Mouse (Mus musculus) midbrain, embryonic 10.5 days (tissue): ENCODE measurements at regions not wholly inside any gene's neighbourhood (a gene's known extent, or its start where the extent isn't known, plus 50 kb on each side); places are given as distances from the start of the nearest gene placed in this dataset.

ENCODE experiments used
- DNase-seq: peaks from one replicate; pipeline ENCODE4 v3.0.0-alpha.2; 2017; ENCODE audit warnings: low spot score
- H3K27ac ChIP-seq: fragments of 300-500 bp; sonication (generic); replicated peaks from 2 replicates; pipeline ENCODE4 v1.5.1; 2016; ENCODE audit warnings: mild to moderate bottlenecking
- H3K27me3 ChIP-seq: fragments of 300-500 bp; sonication (generic); 2 replicates; pipeline ENCODE4 v1.6.1; 2016; ENCODE audit warnings: low read depth, mild to moderate bottlenecking; ENCODE audit not compliant: poor library complexity, severe bottlenecking
- H3K36me3 ChIP-seq: fragments of 300-500 bp; sonication (generic); 2 replicates; pipeline ENCODE4 v1.6.1; 2016; ENCODE audit warnings: mild to moderate bottlenecking, moderate library complexity
- H3K4me1 ChIP-seq: fragments of 300-500 bp; sonication (generic); 2 replicates; pipeline ENCODE4 v1.6.1; 2016
- H3K4me3 ChIP-seq: fragments of 300-500 bp; sonication (generic); 2 replicates; pipeline ENCODE4 v1.5.1; 2016; ENCODE audit warnings: mild to moderate bottlenecking, moderate library complexity
- H3K9me3 ChIP-seq: fragments of 300-500 bp; sonication (generic); replicated peaks from 2 replicates; pipeline ENCODE4 v1.6.1; 2016; ENCODE audit warnings: mild to moderate bottlenecking
- WGBS: fragments of 180-500 bp; shearing (Covaris S2); methylation state at CpG from one replicate; pipeline ENCODE4 v1.1.7; 2016; 5-methylcytosine and 5-hydroxymethylcytosine counted together

DNA sequence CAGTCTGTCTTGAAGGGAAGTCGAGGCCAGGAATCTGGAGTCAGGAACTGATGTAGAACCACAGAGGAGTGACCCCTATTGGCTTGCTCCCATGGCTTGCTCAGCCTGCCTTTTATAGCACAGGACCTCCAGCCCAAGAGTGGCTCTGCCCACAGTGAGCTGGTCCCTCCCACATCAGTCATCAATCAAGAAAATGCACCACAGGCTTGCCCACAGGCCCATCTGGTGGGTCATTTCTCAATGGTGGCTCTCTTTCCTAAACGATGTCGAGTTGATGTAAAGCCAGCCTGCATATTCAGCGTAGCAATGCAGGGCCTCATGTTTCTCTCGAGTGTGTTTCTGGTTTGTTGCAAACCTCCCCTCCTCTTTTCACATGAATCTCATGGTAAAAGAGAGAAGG, 168.3 kb upstream of the Ubr2 start:
- H3K27me3 ChIP-seq: no peaks in the 10 kb centered on the region
- 77% methylated on average over 5 of the region's 5 CpGs for WGBS
- H3K36me3 ChIP-seq: peaks cover 8% of the 10 kb centered on the region; the same call in 1 of the 2 replicates
- 0 out of 2 replicates have a peak overlapping the region, but pooled peaks have one; percentile 3 for H3K27ac ChIP-seq
- no peak for DNase-seq
- no peak overlapping the region for H3K4me3 ChIP-seq
- no peaks in the 10 kb centered on the region for H3K9me3 ChIP-seq
- peaks cover 21% of the 10 kb centered on the region for H3K4me1 ChIP-seq

DNA sequence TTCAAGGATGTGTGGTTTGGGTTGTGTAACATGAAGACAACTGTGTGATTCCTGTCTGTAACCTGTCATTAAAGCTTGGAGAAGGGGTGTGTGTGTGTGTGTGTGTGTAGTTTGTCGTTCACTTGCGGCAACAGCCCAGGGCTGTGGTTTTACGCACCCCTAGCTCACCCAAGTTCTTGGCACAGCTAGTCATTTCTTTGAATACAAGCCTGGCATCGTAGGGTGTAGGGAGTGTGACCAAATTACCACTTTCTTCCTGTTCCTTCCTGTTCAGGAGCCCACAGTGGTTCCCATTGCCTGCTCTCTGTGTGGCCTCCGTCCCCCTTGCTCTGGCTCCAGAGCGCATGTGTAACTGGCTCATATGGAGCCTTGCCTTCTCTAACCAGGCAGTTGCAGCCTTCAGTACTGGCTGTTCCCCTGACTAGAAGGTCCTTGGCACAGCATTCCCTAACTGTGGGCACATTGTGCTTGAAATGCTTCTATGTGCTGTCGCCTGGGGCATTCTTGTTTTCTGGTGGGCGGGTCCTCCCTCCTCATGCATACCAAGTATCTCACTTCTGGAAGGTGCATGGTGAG, 167.4 kb upstream of the Ubr2 start:
- Histone ChIP-seq H3K4me1 (peaks cover 21% of the 10 kb centered on the region), H3K9me3 (no peaks in the 10 kb centered on the region), H3K4me3 (no peak overlapping the region), H3K27me3 (no peaks in the 10 kb centered on the region), H3K36me3 (peaks cover 10% of the 10 kb centered on the region), H3K27ac (no peak overlapping the region)
- no peak for DNase-seq
- 88% methylated on average over 8 of the region's 8 CpGs for WGBS

DNA sequence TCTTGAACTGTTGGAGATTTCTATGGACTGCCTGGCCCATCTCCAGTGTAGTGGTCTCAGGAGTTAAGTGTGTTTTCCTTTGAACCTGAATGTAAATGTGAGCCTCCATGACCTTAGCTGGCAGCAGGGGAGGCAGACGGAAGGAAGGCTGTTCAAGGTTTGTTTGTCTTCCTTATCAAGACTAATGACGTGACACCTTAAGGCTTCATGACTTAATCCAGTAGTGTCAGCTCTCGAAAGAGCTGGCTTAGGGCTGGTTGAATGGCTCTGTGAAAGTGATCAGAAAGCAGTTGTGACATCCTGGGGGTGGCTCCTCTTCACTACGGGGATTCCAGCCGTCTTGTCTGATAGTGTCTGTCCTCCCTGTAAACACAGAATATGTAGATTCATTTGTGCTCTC, 166.0 kb upstream of the Ubr2 start:
- no peak overlapping the region for H3K27ac ChIP-seq
- WGBS: 64% methylated on average over 5 of the region's 5 CpGs
- no peaks in the 10 kb centered on the region for H3K27me3 ChIP-seq
- H3K4me1 ChIP-seq: peaks cover 12% of the 10 kb centered on the region; the same call in 1 of the 2 replicates
- H3K9me3 ChIP-seq: no peaks in the 10 kb centered on the region
- peaks cover 10% of the 10 kb centered on the region for H3K36me3 ChIP-seq
- DNase-seq: no peak
- H3K4me3 ChIP-seq: no peak overlapping the region

DNA sequence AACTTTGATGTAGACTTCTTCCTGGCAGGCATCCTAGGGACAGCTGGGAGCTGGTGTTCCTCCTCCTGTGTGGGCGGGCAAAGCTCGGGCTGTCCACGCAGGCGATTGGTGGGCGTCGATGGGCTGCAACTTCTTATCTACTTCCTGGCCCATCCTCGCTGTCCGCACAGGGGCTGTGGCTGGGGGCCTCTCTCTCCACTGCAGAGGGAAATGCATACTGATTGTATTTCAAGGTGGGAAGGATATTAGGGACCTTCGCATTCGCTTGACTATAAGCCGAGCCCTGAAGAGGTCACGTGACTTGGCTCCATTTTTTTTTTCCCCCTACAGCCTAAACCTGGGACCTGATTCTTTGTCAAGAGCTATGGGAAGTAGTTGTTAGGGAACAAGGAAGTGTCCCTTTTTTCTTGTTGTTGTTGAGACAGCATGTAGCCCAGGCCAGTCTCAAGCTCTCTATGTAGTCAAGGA, 164.4 kb upstream of the Ubr2 start:
- H3K4me3 ChIP-seq: no peak overlapping the region
- no peak for DNase-seq
- H3K4me1 ChIP-seq: peaks cover 12% of the 10 kb centered on the region; the same call in 1 of the 2 replicates
- no peaks in the 10 kb centered on the region for H3K9me3 ChIP-seq
- H3K27me3 ChIP-seq: no peaks in the 10 kb centered on the region
- peaks cover 14% of the 10 kb centered on the region for H3K36me3 ChIP-seq
- 71% methylated on average over 12 of the region's 12 CpGs for WGBS
- H3K27ac ChIP-seq: no peak overlapping the region

DNA sequence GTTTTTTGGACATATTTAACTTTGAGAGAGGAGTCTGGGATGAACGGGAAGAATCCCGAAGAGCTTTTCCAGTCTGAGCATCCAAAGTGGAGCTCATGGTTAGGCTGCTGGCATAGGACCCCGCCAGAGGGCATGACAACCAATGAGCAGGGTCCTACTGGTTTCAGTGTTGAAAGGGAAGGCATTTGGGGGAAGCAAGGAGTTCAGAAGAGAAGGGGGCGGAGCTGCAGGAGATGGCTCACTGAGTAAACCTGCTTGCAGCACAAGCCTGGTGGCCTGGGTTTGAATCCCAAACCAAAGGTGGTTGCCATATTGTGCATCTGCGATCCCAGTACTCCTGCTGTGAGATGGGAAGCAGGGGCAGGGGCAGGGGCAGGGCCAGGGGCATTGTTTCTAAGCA, 161.4 kb upstream of the Ubr2 start:
- 85% methylated on average over 5 of the region's 5 CpGs for WGBS
- Histone ChIP-seq H3K27ac (no peak overlapping the region), H3K9me3 (no peaks in the 10 kb centered on the region), H3K27me3 (no peaks in the 10 kb centered on the region), H3K36me3 (peaks cover 24% of the 10 kb centered on the region), H3K4me1 (peaks cover 13% of the 10 kb centered on the region), H3K4me3 (no peak overlapping the region)
- no peak for DNase-seq

DNA sequence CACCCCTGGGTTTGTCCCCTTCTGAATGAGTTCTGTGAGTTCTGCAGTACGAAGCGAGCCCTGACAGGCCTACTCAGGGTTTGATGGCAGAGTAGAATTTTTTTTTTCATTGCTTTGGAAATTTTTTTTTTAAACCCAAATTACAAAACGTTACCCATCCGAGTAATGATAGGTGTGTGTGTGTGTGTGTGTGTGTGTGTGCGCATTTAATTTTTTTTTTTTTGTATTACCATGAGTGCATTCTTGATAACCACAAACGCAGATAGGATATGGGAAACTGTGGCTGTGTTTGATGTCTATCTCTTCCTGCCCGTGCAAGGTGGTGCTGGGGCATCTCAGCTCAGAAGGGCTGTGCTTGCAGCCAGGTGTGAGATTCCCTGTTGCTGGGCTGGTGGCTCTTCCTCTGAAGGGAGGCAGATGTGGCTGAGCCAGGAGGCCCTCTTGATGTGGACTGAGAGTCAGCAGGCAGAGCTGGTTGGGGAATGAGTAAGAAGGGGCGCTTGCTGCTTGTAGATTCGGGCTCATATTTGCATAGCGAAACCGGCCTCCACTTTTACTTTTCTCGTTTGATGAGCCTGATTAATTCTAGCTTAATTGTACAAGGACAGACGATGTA, 160.7 kb upstream of the Ubr2 start:
- Histone ChIP-seq H3K36me3 (peaks cover 24% of the 10 kb centered on the region), H3K27ac (no peak overlapping the region), H3K9me3 (no peaks in the 10 kb centered on the region), H3K27me3 (no peaks in the 10 kb centered on the region), H3K4me3 (no peak overlapping the region), H3K4me1 (peaks cover 18% of the 10 kb centered on the region)
- WGBS: 96% methylated on average over 13 of the region's 13 CpGs
- DNase-seq: no peak

DNA sequence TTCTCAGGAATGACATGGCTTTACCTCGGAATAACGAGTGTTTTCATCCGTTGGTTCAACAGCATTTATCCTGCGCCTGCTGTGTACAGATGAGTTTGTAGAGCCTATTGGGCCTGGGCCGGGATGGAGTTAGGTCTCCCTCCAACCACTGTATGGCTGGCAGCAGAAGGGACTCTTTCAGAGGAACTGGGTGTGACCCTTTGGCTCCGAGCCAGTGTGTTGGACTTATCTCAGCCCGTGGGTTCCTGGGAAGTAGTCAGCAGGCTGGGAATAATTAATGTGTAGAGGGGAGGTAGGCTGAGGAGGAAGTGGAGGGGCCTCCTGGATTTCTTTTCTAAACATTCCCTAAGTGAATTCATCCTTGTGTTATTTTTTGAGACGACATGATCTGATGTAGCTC, 157.7 kb upstream of the Ubr2 start:
- peaks cover 18% of the 10 kb centered on the region for H3K4me1 ChIP-seq
- WGBS: 79% methylated on average over 8 of the region's 8 CpGs
- H3K27ac ChIP-seq: no peak overlapping the region
- no peak for DNase-seq
- H3K4me3 ChIP-seq: no peak overlapping the region
- H3K36me3 ChIP-seq: peaks cover 15% of the 10 kb centered on the region; the same call in 1 of the 2 replicates
- H3K9me3 ChIP-seq: no peaks in the 10 kb centered on the region
- no peaks in the 10 kb centered on the region for H3K27me3 ChIP-seq

- Histone ChIP-seq H3K36me3 (0 out of 2 replicates have a peak, but pooled peaks cover 9% of the 10 kb centered on the region), H3K27me3 (no peaks in the 10 kb centered on the region), H3K4me1 (peaks cover 18% of the 10 kb centered on the region), H3K27ac (no peak overlapping the region), H3K4me3 (no peak overlapping the region), H3K9me3 (no peaks in the 10 kb centered on the region)
- DNase-seq: no peak
- 90% methylated on average over 8 of the region's 10 CpGs for WGBS
Observed at GRCm38 (mm10) chr17:47163677-47164340, 153.5 kb upstream of the Ubr2 start.

- H3K27me3 ChIP-seq: no peaks in the 10 kb centered on the region
Observed at GRCm38 (mm10) chr17:47162459-47162858, 152.1 kb upstream of the Ubr2 start.

GRCm38 (mm10) chr17:47156237-47156636, 145.9 kb upstream of the Ubr2 start:
- H3K27me3 ChIP-seq: no peaks in the 10 kb centered on the region
- no peak for DNase-seq
- WGBS: 88% methylated on average over 11 of the region's 11 CpGs
- no peak overlapping the region for H3K4me3 ChIP-seq
- H3K4me1 ChIP-seq: peaks cover 19% of the 10 kb centered on the region
- no peaks in the 10 kb centered on the region for H3K9me3 ChIP-seq
- H3K36me3 ChIP-seq: peaks cover 52% of the 10 kb centered on the region
- H3K27ac ChIP-seq: no peak overlapping the region

More at GRCm38 (mm10) chr17:47162459-47162858, 152.1 kb upstream of the Ubr2 start:
- no peak for DNase-seq
- WGBS: 75% methylated on average over 2 of the region's 2 CpGs
- H3K27ac ChIP-seq: no peak overlapping the region
- no peaks in the 10 kb centered on the region for H3K9me3 ChIP-seq
- 0 out of 2 replicates have a peak, but pooled peaks cover 9% of the 10 kb centered on the region for H3K36me3 ChIP-seq
- H3K4me1 ChIP-seq: peaks cover 11% of the 10 kb centered on the region
- H3K4me3 ChIP-seq: no peak overlapping the region

DNA sequence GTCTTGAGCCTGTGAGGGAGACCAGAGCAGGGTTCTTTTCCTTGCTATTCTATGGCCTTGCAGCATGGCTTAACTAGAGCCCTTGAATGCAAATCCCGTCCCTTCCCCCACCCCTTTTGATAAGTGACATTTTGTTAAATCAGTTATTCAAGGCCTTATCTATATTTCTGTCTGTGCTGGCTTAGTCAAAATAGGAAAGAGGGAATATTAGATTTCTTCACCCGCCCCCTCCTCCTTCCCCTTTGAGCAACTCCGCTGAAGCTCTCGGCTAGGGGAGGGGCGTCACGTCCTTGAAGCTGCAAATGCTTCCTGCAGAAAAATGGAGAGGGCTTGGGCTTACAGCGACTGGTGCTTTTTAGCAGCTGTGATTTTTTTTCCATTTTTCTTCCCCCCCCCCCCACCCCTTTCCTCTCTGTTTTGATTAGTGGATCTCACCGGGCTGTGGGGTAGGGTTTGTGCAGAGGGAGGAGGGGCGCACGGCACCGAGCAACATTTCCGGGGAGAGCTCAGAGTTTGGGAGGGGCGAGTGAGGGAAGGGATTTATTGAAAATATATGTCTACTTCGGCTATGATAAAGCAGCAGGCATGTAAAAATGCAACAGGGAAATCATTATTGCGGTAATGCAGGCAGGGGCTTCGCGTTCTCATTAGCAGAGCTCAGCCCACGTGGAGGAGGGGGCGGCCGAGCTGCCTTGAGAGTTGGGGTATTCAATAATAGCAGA, 141.4 kb upstream of the Ubr2 start:
- H3K4me3 ChIP-seq: peak overlapping the region; percentile 37
- DNase-seq: no peak
- H3K36me3 ChIP-seq: peaks cover 43% of the 10 kb centered on the region
- 56% methylated on average over 20 of the region's 20 CpGs for WGBS
- H3K27ac ChIP-seq: peak overlapping the region; percentile 68; the same call in 1 of the 2 replicates
- peaks cover 52% of the 10 kb centered on the region for H3K4me1 ChIP-seq
- no peaks in the 10 kb centered on the region for H3K27me3 ChIP-seq
- H3K9me3 ChIP-seq: no peaks in the 10 kb centered on the region

GRCm38 (mm10) chr17:47151193-47151556, 140.8 kb upstream of the Ubr2 start:
- 69% methylated on average over 5 of the region's 5 CpGs for WGBS
- Histone ChIP-seq H3K36me3 (peaks cover 38% of the 10 kb centered on the region), H3K27ac (peak overlapping the region; percentile 68; the same call in 1 of the 2 replicates), H3K9me3 (no peaks in the 10 kb centered on the region), H3K4me1 (peaks cover 53% of the 10 kb centered on the region), H3K27me3 (no peaks in the 10 kb centered on the region), H3K4me3 (peak overlapping the region; percentile 37; the same call in 1 of the 2 replicates)
- no peak for DNase-seq
